Mouse (Mus musculus): Measurements from ENCODE around the gene Eno1.

DNA sequence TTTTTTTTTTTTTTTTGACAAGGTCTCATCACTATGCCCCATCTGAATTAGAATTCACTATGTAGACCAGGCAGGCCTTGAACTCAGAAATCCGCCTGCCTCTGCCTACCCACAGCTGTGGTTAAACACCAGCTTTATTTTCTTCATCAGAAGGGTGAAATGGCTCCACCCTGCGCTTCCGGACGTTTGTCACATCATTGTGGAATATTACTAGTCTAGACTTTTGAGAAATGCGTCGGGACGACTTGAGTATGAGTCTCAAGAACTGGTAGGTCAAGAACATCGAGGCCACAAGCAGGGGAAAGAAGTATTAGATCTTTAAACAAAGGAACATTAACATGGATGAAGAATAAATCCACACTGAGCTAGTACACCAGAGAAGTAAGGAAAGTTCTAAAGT, 490 bp upstream of the Eno1 start:
- TF ChIP-seq CTCF (IDR thresholded peaks at IDR 0.05; ENCODE audit: low read depth) (no peak), EP300 (optimal IDR thresholded peaks at IDR 0.05) (no peak)

All from stomach, postnatal 0 days (tissue).